In genomic region chr13:69954171-69954570, GRCm38 (mm10) we compare ENCODE assay signal across 14 mouse cellular contexts.
"Had no signal": no experiment of that assay in that cellular context is flagged by ENCODE, and none has a peak within 500 bp of the region (broad histone marks: within the 10 kb centered on the region; RNA-seq: fewer than 3 reads in every experiment).

No protein-coding gene starts in this region.

- ATAC-seq: midbrain, embryonic 16.5 days had no signal

- DNase-seq: lung, adult 18-20 months; lung, embryonic 14.5 days; lung, postnatal 10 days; lung, postnatal 4 days; midbrain, embryonic 14.5 days; retina, postnatal 1 day; right cerebral cortex, adult 18-20 months; right cerebral cortex, postnatal 25 days; right cerebral cortex, postnatal 4 days; spleen, adult 18-20 months; thymus, adult 18-20 months; thymus, postnatal 14 days; thymus, postnatal 36 days had no signal
